Mouse (Mus musculus): ENCODE measurements around the gene Slc35f1. TPM values are rescaled to one million over a fixed set of nuclear protein-coding genes. Genes with fewer than 3 reads are reported as not detected.

The Slc35f1 gene
- polyA plus RNA-seq, 1 experiment from 2014 or later, result 0.93 TPM

DNA sequence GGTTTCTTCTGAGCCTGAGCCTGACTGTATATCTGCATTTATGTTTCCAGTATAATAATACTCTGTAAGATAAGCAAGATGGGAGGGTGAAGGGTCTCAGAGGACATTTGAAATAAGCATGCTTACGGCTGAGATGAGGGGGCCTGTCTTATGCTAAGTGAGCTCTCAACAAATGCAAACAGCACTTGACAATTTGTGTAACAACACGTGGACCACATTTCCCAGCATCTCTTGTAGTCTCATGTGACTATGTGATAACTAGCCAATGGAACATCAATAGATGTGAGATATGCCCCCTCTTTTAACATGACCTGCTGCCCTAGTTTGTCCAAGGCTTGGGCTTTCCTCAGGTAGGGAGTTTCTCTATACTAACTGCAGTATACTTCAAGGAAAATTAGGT is 460.0 kb downstream of the Slc35f1 start:
- Histone ChIP-seq H3K9me3 (ENCODE audit: control insufficient read depth, low read length) (no peaks in the 10 kb centered on the region), H3K27me3 (ENCODE audit: control insufficient read depth, insufficient read depth, low read depth, low read length) (no peaks in the 10 kb centered on the region), H3K9ac (ENCODE audit: low read length) (no peak overlapping the region), H3K27ac (ENCODE audit: low read length) (no peak overlapping the region), H3K4me2 (ENCODE audit: low read depth, low read length) (no peak overlapping the region), H3K4me3 (ENCODE audit: low read length) (no peak overlapping the region), H3K4me1 (replicated peaks; ENCODE audit: control insufficient read depth, insufficient read depth, low read length) (no peaks in the 10 kb centered on the region), H3K36me3 (ENCODE audit: control insufficient read depth, insufficient read depth, low read length) (no peaks in the 10 kb centered on the region)
- ATAC-seq (ENCODE audit: low read depth), result no peak
- WGBS, result 48% methylated on average over 2 of the region's 2 CpGs

DNA sequence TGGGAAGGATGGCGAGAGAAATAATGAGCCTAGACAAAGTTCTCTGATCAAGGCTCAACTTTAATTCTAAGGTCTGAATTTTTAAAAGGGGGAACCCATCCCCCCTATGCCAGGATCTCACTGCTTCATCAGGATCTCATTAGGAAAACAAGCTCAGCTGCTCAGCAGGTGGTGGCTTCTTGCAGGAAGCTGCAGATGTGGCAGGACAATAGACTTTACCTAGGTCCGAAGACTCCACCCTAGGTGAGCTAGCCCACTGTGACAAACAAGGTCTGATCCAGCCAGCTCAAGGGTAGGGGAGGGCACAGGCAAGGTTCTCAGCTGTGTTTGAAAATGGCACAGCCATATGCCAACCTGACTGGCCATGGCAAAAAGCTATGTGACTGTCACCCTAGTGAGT is 460.6 kb downstream of the Slc35f1 start:
- no peak overlapping the region for H3K27ac ChIP-seq (ENCODE audit: low read length)
- WGBS, result 77% methylated on average over 2 of the region's 2 CpGs
- no peaks in the 10 kb centered on the region for H3K4me1 ChIP-seq (replicated peaks; ENCODE audit: control insufficient read depth, insufficient read depth, low read length)
- H3K9me3 ChIP-seq (ENCODE audit: control insufficient read depth, low read length), result no peaks in the 10 kb centered on the region
- H3K4me2 ChIP-seq (ENCODE audit: low read depth, low read length), result no peak overlapping the region
- no peak overlapping the region for H3K9ac ChIP-seq (ENCODE audit: low read length)
- ATAC-seq (ENCODE audit: low read depth), result no peak
- no peaks in the 10 kb centered on the region for H3K36me3 ChIP-seq (ENCODE audit: control insufficient read depth, insufficient read depth, low read length)
- no peaks in the 10 kb centered on the region for H3K27me3 ChIP-seq (ENCODE audit: control insufficient read depth, insufficient read depth, low read depth, low read length)
- H3K4me3 ChIP-seq (ENCODE audit: low read length), result no peak overlapping the region

DNA sequence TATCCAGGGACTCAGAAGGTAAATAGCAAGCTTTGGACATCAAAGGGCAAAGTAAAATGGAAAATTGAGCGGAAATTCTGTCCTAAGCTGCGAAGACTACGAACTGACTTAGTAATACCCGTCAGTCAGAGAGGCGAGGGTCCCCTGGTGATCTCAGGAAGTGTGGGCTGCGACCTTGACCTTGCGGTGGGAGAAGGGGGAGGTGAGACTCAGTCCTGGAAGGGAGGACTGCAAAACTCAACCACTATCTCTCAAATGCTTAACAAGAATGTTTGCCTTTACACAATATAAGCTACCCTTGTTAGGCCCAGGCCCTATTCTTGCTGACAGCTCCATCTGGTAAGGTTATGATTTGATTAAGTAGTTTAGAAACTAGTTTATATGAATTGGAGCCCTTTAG is 466.0 kb downstream of the Slc35f1 start:
- Histone ChIP-seq H3K4me2 (ENCODE audit: low read depth, low read length) (no peak overlapping the region), H3K4me1 (replicated peaks; ENCODE audit: control insufficient read depth, insufficient read depth, low read length) (no peaks in the 10 kb centered on the region), H3K27ac (ENCODE audit: low read length) (no peak overlapping the region), H3K27me3 (ENCODE audit: control insufficient read depth, insufficient read depth, low read depth, low read length) (no peaks in the 10 kb centered on the region), H3K36me3 (ENCODE audit: control insufficient read depth, insufficient read depth, low read length) (no peaks in the 10 kb centered on the region), H3K4me3 (ENCODE audit: low read length) (no peak overlapping the region), H3K9me3 (ENCODE audit: control insufficient read depth, low read length) (no peaks in the 10 kb centered on the region), H3K9ac (ENCODE audit: low read length) (no peak overlapping the region)
- ATAC-seq (ENCODE audit: low read depth), result no peak
- 30% methylated on average over 7 of the region's 7 CpGs for WGBS

DNA sequence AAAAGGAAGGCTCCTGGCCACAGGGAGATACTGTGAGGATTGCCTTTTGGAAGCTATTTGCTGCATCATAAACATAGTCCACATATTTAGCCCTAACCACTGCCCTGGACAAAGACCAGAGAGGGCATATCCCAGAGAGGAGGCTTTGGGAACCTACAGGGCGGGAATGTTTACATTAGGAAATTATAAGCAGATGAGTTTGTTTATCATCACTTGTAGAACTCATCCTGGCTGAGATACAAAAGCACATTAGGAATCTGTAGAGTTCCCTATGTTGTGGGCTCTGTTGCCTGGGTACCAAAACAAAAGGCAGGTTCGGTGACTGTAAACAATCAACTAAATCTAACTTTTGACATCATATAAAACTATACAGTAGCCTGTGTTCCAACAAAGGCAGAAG is 467.4 kb downstream of the Slc35f1 start:
- peak; percentile 72; the same call in 1 of the 2 replicates for ATAC-seq (ENCODE audit: low read depth)
- no peaks in the 10 kb centered on the region for H3K9me3 ChIP-seq (ENCODE audit: control insufficient read depth, low read length)

More for the DNA sequence above, 467.4 kb downstream of the Slc35f1 start:
- H3K4me1 ChIP-seq (replicated peaks; ENCODE audit: control insufficient read depth, insufficient read depth, low read length), result no peaks in the 10 kb centered on the region
- no peak overlapping the region for H3K27ac ChIP-seq (ENCODE audit: low read length)
- no peak overlapping the region for H3K4me3 ChIP-seq (ENCODE audit: low read length)
- H3K4me2 ChIP-seq (ENCODE audit: low read depth, low read length), result no peak overlapping the region
- H3K9ac ChIP-seq (ENCODE audit: low read length), result no peak overlapping the region
- no peaks in the 10 kb centered on the region for H3K27me3 ChIP-seq (ENCODE audit: control insufficient read depth, insufficient read depth, low read depth, low read length)
- no peaks in the 10 kb centered on the region for H3K36me3 ChIP-seq (ENCODE audit: control insufficient read depth, insufficient read depth, low read length)
- WGBS, result 46% methylated on average over 2 of the region's 2 CpGs

Measured in lung, embryonic 16.5 days (tissue).